Mouse (Mus musculus): ENCODE results near the gene Bbx. TPM values are rescaled to one million over a fixed set of nuclear protein-coding genes. Genes with fewer than 3 reads are reported as not detected.

Gene Bbx
- total and polyA plus RNA-seq, 3 experiments = 20.6 to 26.2 (median 21.6) TPM

GRCm38 (mm10) chr16:50235231-50235630 lies 197.0 kb downstream of the Bbx start:
- in situ Hi-C loops (cut with MboI; ENCODE audit: low pct_ligation_motif_present, low pct_unique_long_range_greater_than_20kb, low sequenced_read_pairs) = no loop called here
- TF ChIP-seq SMC3 (IDR thresholded peaks at IDR 0.05; ENCODE audit: low read depth, low read length) = no peak
- no peak for TF ChIP-seq IRF4 (IDR thresholded peaks at IDR 0.05; ENCODE audit: low read depth, low read length)
- TF ChIP-seq PAX5 (IDR thresholded peaks at IDR 0.05; ENCODE audit: low read length) = no peak
- TF ChIP-seq CTCF (conservative IDR thresholded peaks at IDR 0.05 in 1 of 2, IDR thresholded peaks at IDR 0.05 in 1 of 2; ENCODE audit: low read depth in 2 of 2, low read length in 2 of 2) = no peak
- no peak for TF ChIP-seq ETS1 (conservative IDR thresholded peaks at IDR 0.05; ENCODE audit: low read depth, low read length)
- TF ChIP-seq CHD2 (IDR thresholded peaks at IDR 0.05; ENCODE audit: low read length) = no peak
- TF ChIP-seq GABPA (IDR thresholded peaks at IDR 0.05; ENCODE audit: insufficient replicate concordance, low read depth, low read length) = no peak
- no peak overlapping the region for H3K4me3 ChIP-seq (replicated peaks in 1 of 3; ENCODE audit: low read depth in 2 of 3, low read length in 2 of 3, poor library complexity in 1 of 3)
- H3K27me3 ChIP-seq (replicated peaks) = no peaks in the 10 kb centered on the region
- H3K36me3 ChIP-seq (replicated peaks in 1 of 2; ENCODE audit: control insufficient read depth in 1 of 2, insufficient read depth in 1 of 2, low read length in 1 of 2) = peaks cover 8 to 67% of the 10 kb centered on the region in 2 experiments
- no peaks in the 10 kb centered on the region for H3K79me2 ChIP-seq (replicated peaks; ENCODE audit: control insufficient read depth, extremely low read depth, insufficient read depth, poor library complexity, severe bottlenecking)
- dilution Hi-C loops (cut with MboI; ENCODE audit: extremely low pct_ligation_motif_present, extremely low pct_unique_long_range_greater_than_20kb, low sequenced_read_pairs) = no loop called here
- H3K9me3 ChIP-seq (replicated peaks; ENCODE audit: low read length) = no peaks in the 10 kb centered on the region
- no peak overlapping the region for H3K27ac ChIP-seq (ENCODE audit: insufficient read depth, low read depth)
- H3K4me2 ChIP-seq (ENCODE audit: insufficient read depth, low read depth, poor library complexity, severe bottlenecking) = no peak overlapping the region
- no peak for DNase-seq (ENCODE audit: extremely low read depth)
- H3K9ac ChIP-seq (ENCODE audit: insufficient read depth, low read depth) = no peak overlapping the region
- H3K4me1 ChIP-seq (ENCODE audit: control insufficient read depth in 1 of 2, insufficient read depth in 2 of 2) = no peaks in the 10 kb centered on the region

GRCm38 (mm10) chr16:50230624-50231023 lies 201.6 kb downstream of the Bbx start:
- Histone ChIP-seq H3K27me3 (replicated peaks) (no peaks in the 10 kb centered on the region), H3K27ac (ENCODE audit: insufficient read depth, low read depth) (no peak overlapping the region), H3K9ac (ENCODE audit: insufficient read depth, low read depth) (no peak overlapping the region), H3K4me2 (ENCODE audit: insufficient read depth, low read depth, poor library complexity, severe bottlenecking) (no peak overlapping the region), H3K4me1 (ENCODE audit: control insufficient read depth in 1 of 2, insufficient read depth in 2 of 2) (peaks cover 0 to 13% of the 10 kb centered on the region in 2 experiments; a peak in 2 of 4 replicates), H3K36me3 (replicated peaks in 1 of 2; ENCODE audit: control insufficient read depth in 1 of 2, insufficient read depth in 1 of 2, low read length in 1 of 2) (peaks cover 7 to 49% of the 10 kb centered on the region in 2 experiments), H3K9me3 (replicated peaks; ENCODE audit: low read length) (no peaks in the 10 kb centered on the region), H3K4me3 (replicated peaks in 1 of 3; ENCODE audit: low read depth in 2 of 3, low read length in 2 of 3, poor library complexity in 1 of 3) (no peak overlapping the region), H3K79me2 (replicated peaks; ENCODE audit: control insufficient read depth, extremely low read depth, insufficient read depth, poor library complexity, severe bottlenecking) (no peaks in the 10 kb centered on the region)
- DNase-seq (ENCODE audit: extremely low read depth) = no peak
- in situ Hi-C loops (cut with MboI; ENCODE audit: low pct_ligation_motif_present, low pct_unique_long_range_greater_than_20kb, low sequenced_read_pairs) = no loop called here
- dilution Hi-C loops (cut with MboI; ENCODE audit: extremely low pct_ligation_motif_present, extremely low pct_unique_long_range_greater_than_20kb, low sequenced_read_pairs) = no loop called here
- no peak for TF ChIP-seq NRF1 (IDR thresholded peaks at IDR 0.05; ENCODE audit: low read depth, low read length)

- no peak overlapping the region for H3K4me3 ChIP-seq (replicated peaks in 1 of 3; ENCODE audit: low read depth in 2 of 3, low read length in 2 of 3, poor library complexity in 1 of 3)
- H3K27me3 ChIP-seq (replicated peaks) = no peaks in the 10 kb centered on the region
- no peak for DNase-seq (ENCODE audit: extremely low read depth)
- TF ChIP-seq MAZ (IDR thresholded peaks at IDR 0.05; ENCODE audit: low read depth, low read length) = no peak
- no peak for TF ChIP-seq ZNF384 (IDR thresholded peaks at IDR 0.05; ENCODE audit: low read depth, low read length)
- TF ChIP-seq HCFC1 (IDR thresholded peaks at IDR 0.05; ENCODE audit: low read depth, low read length) = no peak
- TF ChIP-seq ELF1 (IDR thresholded peaks at IDR 0.05; ENCODE audit: low read depth, low read length) = no peak
- no peak for TF ChIP-seq JUND (conservative IDR thresholded peaks at IDR 0.05; ENCODE audit: low read depth, low read length)
- TF ChIP-seq UBTF (IDR thresholded peaks at IDR 0.05; ENCODE audit: low read depth, low read length) = no peak
- no peak for TF ChIP-seq MEF2A (IDR thresholded peaks at IDR 0.05; ENCODE audit: borderline replicate concordance, low read depth, low read length)
- TF ChIP-seq EP300 (IDR thresholded peaks at IDR 0.05; ENCODE audit: low read length) = no peak
- no peak for TF ChIP-seq USF2 (conservative IDR thresholded peaks at IDR 0.05; ENCODE audit: low read depth, low read length)
- no peak overlapping the region for H3K9ac ChIP-seq (ENCODE audit: insufficient read depth, low read depth)
- no peak overlapping the region for H3K4me2 ChIP-seq (ENCODE audit: insufficient read depth, low read depth, poor library complexity, severe bottlenecking)
- in situ Hi-C loops (cut with MboI; ENCODE audit: low pct_ligation_motif_present, low pct_unique_long_range_greater_than_20kb, low sequenced_read_pairs) (no loop called here), dilution Hi-C loops (cut with MboI; ENCODE audit: extremely low pct_ligation_motif_present, extremely low pct_unique_long_range_greater_than_20kb, low sequenced_read_pairs) (no loop called here)
- H3K79me2 ChIP-seq (replicated peaks; ENCODE audit: control insufficient read depth, extremely low read depth, insufficient read depth, poor library complexity, severe bottlenecking) = no peaks in the 10 kb centered on the region
- H3K4me1 ChIP-seq (ENCODE audit: control insufficient read depth in 1 of 2, insufficient read depth in 2 of 2) = peaks cover 0 to 21% of the 10 kb centered on the region in 2 experiments; a peak in 3 of 4 replicates
- H3K27ac ChIP-seq (ENCODE audit: insufficient read depth, low read depth) = no peak overlapping the region
- no peaks in the 10 kb centered on the region for H3K9me3 ChIP-seq (replicated peaks; ENCODE audit: low read length)
- H3K36me3 ChIP-seq (replicated peaks in 1 of 2; ENCODE audit: control insufficient read depth in 1 of 2, insufficient read depth in 1 of 2, low read length in 1 of 2) = peaks cover 19 to 53% of the 10 kb centered on the region in 2 experiments
These were observed 203.4 kb downstream of the Bbx start for GRCm38 (mm10) chr16:50228833-50229232.
